Mouse (Mus musculus): Measurements from ENCODE around the gene Nrg4. TPM values are rescaled to one million over a fixed set of nuclear protein-coding genes. Genes with fewer than 3 reads are reported as not detected.

The Nrg4 gene
- polyA plus RNA-seq, 2 experiments = 0.39 to 1.1 TPM

DNA sequence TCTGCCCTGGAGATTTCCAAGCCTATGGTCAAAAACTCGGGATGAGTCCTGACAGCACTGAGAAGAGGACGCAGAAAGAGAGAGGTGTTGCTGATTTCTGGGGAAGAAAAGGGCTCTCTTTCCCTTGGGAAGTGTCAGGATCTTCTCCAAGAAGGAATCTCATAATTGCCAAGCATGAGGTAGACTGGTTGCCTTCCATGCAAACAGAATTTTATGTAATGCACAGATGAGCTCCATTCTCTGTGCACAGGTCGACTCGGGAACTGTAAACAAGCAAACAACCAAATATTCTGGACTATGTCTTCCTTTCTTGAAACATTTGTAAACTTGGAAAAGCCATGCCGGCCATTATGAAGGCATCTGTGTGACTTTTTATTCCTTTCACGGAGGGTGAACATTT, 2.8 kb upstream of the Nrg4 start:
- H3K4me1 ChIP-seq (replicated peaks; ENCODE audit: control insufficient read depth in 2 of 2, insufficient read depth in 2 of 2, low read length in 1 of 2) = no peaks in the 10 kb centered on the region
- H3K36me3 ChIP-seq (replicated peaks; ENCODE audit: control insufficient read depth, insufficient read depth, low read depth) = no peaks in the 10 kb centered on the region
- ATAC-seq (ENCODE audit: insufficient read depth) (no peak), DNase-seq (ENCODE audit: low read depth in 3 of 3, low spot score in 3 of 3) (no peak)
- 53% methylated on average over 6 of the region's 6 CpGs for WGBS (ENCODE audit: insufficient replicate concordance)
- H3K27me3 ChIP-seq (ENCODE audit: control insufficient read depth, insufficient read depth, low read length) = peaks cover 63% of the 10 kb centered on the region
- H3K9me3 ChIP-seq (ENCODE audit: control insufficient read depth, low read length) = no peaks in the 10 kb centered on the region
- H3K4me3 ChIP-seq (ENCODE audit: insufficient read depth in 1 of 2, low read depth in 2 of 2, low read length in 2 of 2) = no peak overlapping the region
- no peak overlapping the region for H3K4me2 ChIP-seq (ENCODE audit: low read depth)
- no peak overlapping the region for H3K9ac ChIP-seq (replicated peaks)
- H3K27ac ChIP-seq = no peak overlapping the region
- TF ChIP-seq CTCF (IDR thresholded peaks at IDR 0.05; ENCODE audit: low read depth) = no peak
- TF ChIP-seq EP300 (IDR thresholded peaks at IDR 0.05; ENCODE audit: low read depth) = no peak

DNA sequence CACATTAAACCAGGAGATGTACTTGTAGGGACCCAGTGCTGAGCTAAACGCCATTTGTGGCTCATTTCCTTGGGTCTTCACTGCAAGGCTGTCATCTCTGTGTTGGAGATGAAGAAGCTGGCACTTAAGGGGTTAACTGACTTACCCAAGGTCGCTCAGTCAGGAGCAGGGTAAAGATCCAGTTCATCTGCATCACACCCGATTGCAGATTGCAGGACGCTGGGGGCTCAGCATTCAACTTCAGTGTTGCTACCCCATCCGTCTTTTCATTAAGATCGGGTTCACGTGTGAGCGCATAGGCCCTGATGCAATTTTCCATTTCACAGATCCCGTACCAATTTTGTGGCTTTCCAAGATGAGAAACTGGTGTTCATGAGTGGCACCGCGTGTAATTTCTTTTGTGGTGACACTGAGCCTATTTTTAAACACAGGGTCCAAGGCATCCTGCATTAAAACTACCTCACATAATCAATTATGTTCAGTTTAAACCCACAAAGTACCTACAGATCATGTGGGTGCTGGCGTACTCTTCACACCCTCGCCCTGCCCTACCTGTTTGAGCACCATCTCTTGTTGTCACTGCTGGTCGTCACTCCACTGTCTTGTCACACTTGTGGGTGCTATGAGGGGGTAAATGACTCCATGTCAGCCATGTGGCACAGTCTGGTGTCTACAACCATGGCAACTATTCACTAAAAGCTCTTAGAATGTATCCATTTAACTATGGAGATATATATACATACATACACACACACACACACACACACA, 1.7 kb upstream of the Nrg4 start:
- no peak for ATAC-seq (ENCODE audit: insufficient read depth)
- TF ChIP-seq CTCF (IDR thresholded peaks at IDR 0.05; ENCODE audit: low read depth) = no peak
- TF ChIP-seq EP300 (IDR thresholded peaks at IDR 0.05; ENCODE audit: low read depth) = no peak

DNA sequence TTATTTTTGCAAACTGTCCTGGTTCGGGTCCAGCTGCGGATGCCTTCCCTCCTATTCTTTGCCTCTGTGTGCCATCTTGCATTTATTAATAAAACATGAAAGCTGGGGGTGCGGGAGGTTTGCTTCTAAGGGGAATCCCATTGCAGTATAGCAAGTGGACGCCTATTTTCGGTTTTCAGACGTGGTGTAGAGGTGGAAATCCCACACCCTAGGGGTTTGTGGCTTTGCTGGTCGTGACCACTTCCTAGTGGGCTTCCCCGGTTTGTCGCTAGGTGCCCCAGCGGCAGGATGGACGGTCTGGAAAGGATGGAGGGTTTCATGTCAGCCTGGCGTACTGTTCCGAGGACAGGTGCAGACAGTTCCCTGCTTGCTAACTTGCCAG, 581 bp upstream of the Nrg4 start:
- ATAC-seq (ENCODE audit: insufficient read depth) = no peak

More for the DNA sequence above, 1.7 kb upstream of the Nrg4 start:
- Histone ChIP-seq H3K4me1 (replicated peaks; ENCODE audit: control insufficient read depth in 2 of 2, insufficient read depth in 2 of 2, low read length in 1 of 2) (no peaks in the 10 kb centered on the region), H3K27me3 (ENCODE audit: control insufficient read depth, insufficient read depth, low read length) (peaks cover 68% of the 10 kb centered on the region), H3K9me3 (ENCODE audit: control insufficient read depth, low read length) (no peaks in the 10 kb centered on the region), H3K4me2 (ENCODE audit: low read depth) (no peak overlapping the region), H3K9ac (replicated peaks) (no peak overlapping the region), H3K36me3 (replicated peaks; ENCODE audit: control insufficient read depth, insufficient read depth, low read depth) (no peaks in the 10 kb centered on the region), H3K27ac (no peak overlapping the region), H3K4me3 (ENCODE audit: insufficient read depth in 1 of 2, low read depth in 2 of 2, low read length in 2 of 2) (no peak overlapping the region)
- 22% methylated on average over 14 of the region's 14 CpGs for WGBS (ENCODE audit: insufficient replicate concordance)
- DNase-seq (ENCODE audit: low read depth in 3 of 3, low spot score in 3 of 3) = no peak

DNA sequence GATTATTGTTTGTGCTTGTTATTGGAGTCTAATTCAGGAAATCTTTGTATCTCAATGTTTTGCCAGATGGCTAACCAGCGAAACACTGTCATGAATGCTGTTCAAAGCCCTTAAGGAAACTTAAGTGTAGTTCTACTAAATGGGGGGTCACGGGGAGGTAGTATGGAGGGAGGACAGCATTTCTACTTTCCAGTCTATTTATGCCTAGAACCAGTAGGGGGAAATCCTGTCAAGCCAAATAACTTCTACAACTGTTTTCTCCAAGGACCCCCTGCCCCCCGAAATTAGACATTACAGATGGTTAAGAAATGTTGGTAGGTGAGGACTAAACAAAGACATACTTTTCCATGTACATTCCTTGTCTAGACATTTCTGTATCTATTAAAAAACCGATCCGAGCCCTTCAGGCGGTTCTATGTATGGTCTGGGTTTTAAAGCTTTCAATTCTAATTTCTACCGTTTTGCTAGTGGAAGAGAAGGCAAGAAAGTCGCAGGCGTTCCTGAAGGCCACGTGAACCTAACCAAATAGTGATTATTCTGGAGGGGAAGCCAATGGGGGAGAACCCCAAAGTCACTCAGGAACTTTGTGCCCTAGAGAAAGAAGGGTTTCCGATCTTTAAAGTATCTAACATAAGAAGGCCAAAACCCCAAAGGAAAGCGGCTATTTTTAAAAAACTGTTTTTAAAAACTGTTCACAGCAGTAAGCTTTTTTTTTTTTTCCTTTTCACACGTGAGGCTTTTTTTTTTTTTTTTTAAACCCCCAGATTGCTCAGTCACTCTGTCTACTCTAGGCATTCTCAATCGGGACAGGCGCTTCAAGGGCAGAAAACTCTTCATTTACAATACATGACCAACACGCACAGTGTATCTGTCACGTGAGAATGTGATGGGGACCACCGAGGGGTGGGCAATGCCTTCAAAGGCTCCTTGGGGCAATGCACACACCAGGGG, 805 bp downstream of the Nrg4 start:
- ATAC-seq (ENCODE audit: insufficient read depth) = no peak
- H3K9ac ChIP-seq (replicated peaks) = no peak overlapping the region; the same call in 1 of the 2 replicates
- no peaks in the 10 kb centered on the region for H3K4me1 ChIP-seq (replicated peaks; ENCODE audit: control insufficient read depth in 2 of 2, insufficient read depth in 2 of 2, low read length in 1 of 2)
- H3K36me3 ChIP-seq (replicated peaks; ENCODE audit: control insufficient read depth, insufficient read depth, low read depth) = no peaks in the 10 kb centered on the region
- H3K27ac ChIP-seq = no peak overlapping the region
- peak overlapping the region; percentile 66 to 67 for H3K4me3 ChIP-seq (ENCODE audit: insufficient read depth in 1 of 2, low read depth in 2 of 2, low read length in 2 of 2)
- H3K27me3 ChIP-seq (ENCODE audit: control insufficient read depth, insufficient read depth, low read length) = peaks cover 65% of the 10 kb centered on the region
- WGBS (ENCODE audit: insufficient replicate concordance) = 14% methylated on average over 18 of the region's 18 CpGs
- DNase-seq (ENCODE audit: low read depth in 3 of 3, low spot score in 3 of 3) = no peak
- no peaks in the 10 kb centered on the region for H3K9me3 ChIP-seq (ENCODE audit: control insufficient read depth, low read length)
- peak overlapping the region; percentile 74 for H3K4me2 ChIP-seq (ENCODE audit: low read depth)
- TF ChIP-seq EP300 (IDR thresholded peaks at IDR 0.05; ENCODE audit: low read depth) = no peak
- no peak for TF ChIP-seq CTCF (IDR thresholded peaks at IDR 0.05; ENCODE audit: low read depth)

More for the DNA sequence above, 581 bp upstream of the Nrg4 start:
- Histone ChIP-seq H3K9me3 (ENCODE audit: control insufficient read depth, low read length) (no peaks in the 10 kb centered on the region), H3K4me1 (replicated peaks; ENCODE audit: control insufficient read depth in 2 of 2, insufficient read depth in 2 of 2, low read length in 1 of 2) (no peaks in the 10 kb centered on the region), H3K27ac (no peak overlapping the region), H3K9ac (replicated peaks) (no peak overlapping the region), H3K4me3 (ENCODE audit: insufficient read depth in 1 of 2, low read depth in 2 of 2, low read length in 2 of 2) (peak overlapping the region in 1 of 2 experiments; percentile 66; a peak in 2 of 4 replicates), H3K27me3 (ENCODE audit: control insufficient read depth, insufficient read depth, low read length) (peaks cover 69% of the 10 kb centered on the region), H3K4me2 (ENCODE audit: low read depth) (peak overlapping the region; percentile 74), H3K36me3 (replicated peaks; ENCODE audit: control insufficient read depth, insufficient read depth, low read depth) (no peaks in the 10 kb centered on the region)
- TF ChIP-seq EP300 (IDR thresholded peaks at IDR 0.05; ENCODE audit: low read depth) = no peak
- no peak for TF ChIP-seq CTCF (IDR thresholded peaks at IDR 0.05; ENCODE audit: low read depth)
- DNase-seq (ENCODE audit: low read depth in 3 of 3, low spot score in 3 of 3) = no peak
- WGBS (ENCODE audit: insufficient replicate concordance) = 1% methylated on average over 13 of the region's 13 CpGs

DNA sequence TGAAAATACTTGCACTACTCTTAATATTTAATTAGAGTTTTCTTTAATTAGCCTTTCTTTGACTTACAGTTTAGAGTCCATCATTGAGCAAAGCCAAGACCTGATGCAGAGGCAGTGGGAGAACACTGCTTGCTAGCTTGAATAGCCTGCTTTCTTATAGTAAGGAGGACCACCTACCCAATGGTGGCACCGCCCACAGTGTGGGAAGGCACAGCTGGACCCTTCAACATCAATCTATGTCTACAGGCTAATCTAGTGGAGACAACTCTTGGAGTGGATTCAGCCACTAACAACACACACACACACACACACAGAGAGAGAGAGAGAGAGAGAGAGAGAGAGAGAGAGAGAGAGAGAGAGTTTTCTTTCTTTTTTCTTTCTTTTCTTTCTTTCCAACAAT, 1.6 kb downstream of the Nrg4 start:
- ATAC-seq (ENCODE audit: insufficient read depth) = no peak
- H3K36me3 ChIP-seq (replicated peaks; ENCODE audit: control insufficient read depth, insufficient read depth, low read depth) = no peaks in the 10 kb centered on the region
- H3K9me3 ChIP-seq (ENCODE audit: control insufficient read depth, low read length) = no peaks in the 10 kb centered on the region
- no peak for DNase-seq (ENCODE audit: low read depth in 3 of 3, low spot score in 3 of 3)
- no peak overlapping the region for H3K4me3 ChIP-seq (ENCODE audit: insufficient read depth in 1 of 2, low read depth in 2 of 2, low read length in 2 of 2)
- H3K9ac ChIP-seq (replicated peaks) = no peak overlapping the region
- TF ChIP-seq CTCF (IDR thresholded peaks at IDR 0.05; ENCODE audit: low read depth) (no peak), EP300 (IDR thresholded peaks at IDR 0.05; ENCODE audit: low read depth) (no peak)
- peaks cover 60% of the 10 kb centered on the region for H3K27me3 ChIP-seq (ENCODE audit: control insufficient read depth, insufficient read depth, low read length)
- no peak overlapping the region for H3K27ac ChIP-seq
- H3K4me1 ChIP-seq (replicated peaks; ENCODE audit: control insufficient read depth in 2 of 2, insufficient read depth in 2 of 2, low read length in 1 of 2) = no peaks in the 10 kb centered on the region
- H3K4me2 ChIP-seq (ENCODE audit: low read depth) = no peak overlapping the region
- 40% methylated on average over 1 of the region's 1 CpGs for WGBS (ENCODE audit: insufficient replicate concordance)

All from liver, embryonic 14.5 days (tissue).